Mouse (Mus musculus): ENCODE data around the gene Fbxw11.

DNA sequence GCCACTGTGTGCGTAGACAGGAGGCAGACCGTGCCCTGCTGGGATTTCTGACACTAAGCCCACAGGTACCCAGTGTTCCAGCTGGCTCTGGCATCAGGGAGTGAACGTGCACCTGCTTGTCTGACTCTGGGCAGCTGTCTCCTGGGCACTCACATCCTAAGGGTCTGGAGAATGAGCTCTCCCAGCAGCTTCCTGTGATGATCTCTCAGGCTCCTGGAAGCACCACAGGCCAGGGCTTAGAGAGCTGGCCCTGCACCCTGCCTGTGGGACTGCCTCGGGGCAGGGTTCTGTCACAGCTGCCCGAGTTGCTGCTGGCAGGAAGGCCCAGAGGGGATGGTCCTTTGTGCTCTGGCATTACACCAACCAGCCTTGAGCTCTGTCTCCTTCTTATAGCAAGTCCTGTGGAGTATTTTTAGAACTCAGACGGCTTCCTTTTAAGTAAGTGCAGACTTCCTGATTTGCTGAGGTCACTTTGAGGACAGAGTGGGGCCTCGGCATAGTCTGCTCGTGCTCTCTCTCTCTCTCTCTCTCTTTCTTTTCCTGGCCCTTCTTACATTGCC lies 23.2 kb upstream of the Fbxw11 start:
- TF ChIP-seq ZC3H11A (IDR thresholded peaks at IDR 0.05; ENCODE audit: borderline replicate concordance, low read depth, low read length) (no peak), CHD2 (IDR thresholded peaks at IDR 0.05; ENCODE audit: low read depth, low read length) (no peak)
